13 mouse cellular contexts compared by ENCODE assay signal in genomic region chr7:98082376-98082775, GRCm38 (mm10). TPM values are rescaled to one million over a fixed set of nuclear protein-coding genes. Genes with fewer than 3 reads are reported as not detected.
DNase-seq lines count a peak whose midpoint lies in the region; ATAC-seq and TF ChIP-seq lines count a peak whose summit lies in the region.
"Had no signal": no experiment of that assay in that cellular context is flagged by ENCODE, and none has a peak within 500 bp of the region (broad histone marks: within the 10 kb centered on the region; RNA-seq: fewer than 3 reads in every experiment).

No protein-coding gene starts in this region.

- 23% methylated on average over 5 of the region's 5 CpGs for WGBS in lung, embryonic 14.5 days
- 25% methylated on average over 5 of the region's 5 CpGs for WGBS in embryonic facial prominence, embryonic 10.5 days
- WGBS in liver, embryonic 12.5 days (ENCODE audit: insufficient replicate concordance), result 20% methylated on average over 5 of the region's 5 CpGs

- H3K9ac ChIP-seq in lung, embryonic 14.5 days, result no peak overlapping the region
- no peak overlapping the region for H3K9ac ChIP-seq in liver, embryonic 12.5 days
- H3K9ac ChIP-seq: embryonic facial prominence, embryonic 13.5 days; limb, embryonic 13.5 days had no signal

- peaks cover 14% of the 10 kb centered on the region; the same call in 1 of the 2 replicates for H3K4me1 ChIP-seq in lung, embryonic 14.5 days (ENCODE audit: insufficient read depth)
- H3K4me1 ChIP-seq in embryonic facial prominence, embryonic 10.5 days, result peaks cover 42% of the 10 kb centered on the region
- H3K4me1 ChIP-seq in liver, embryonic 12.5 days, result peaks cover 34% of the 10 kb centered on the region; the same call in 1 of the 2 replicates

- TF ChIP-seq CTCF in lung, embryonic 14.5 days (IDR thresholded peaks at IDR 0.05; ENCODE audit: low read depth), result no peak

- no peak overlapping the region for H3K4me3 ChIP-seq in lung, embryonic 14.5 days (ENCODE audit: low read depth, low read length)
- no peak overlapping the region for H3K4me3 ChIP-seq in embryonic facial prominence, embryonic 10.5 days
- H3K4me3 ChIP-seq in liver, embryonic 12.5 days, result no peak overlapping the region
- H3K4me3 ChIP-seq: embryonic facial prominence, embryonic 13.5 days; gastrocnemius, adult 2 months; layer of hippocampus, adult 2 months; limb, embryonic 13.5 days had no signal

- no peaks in the 10 kb centered on the region for H3K27me3 ChIP-seq in lung, embryonic 14.5 days (ENCODE audit: insufficient read depth, low read length)
- no peaks in the 10 kb centered on the region for H3K27me3 ChIP-seq in embryonic facial prominence, embryonic 10.5 days (replicated peaks; ENCODE audit: low read depth, poor library complexity, severe bottlenecking)
- H3K27me3 ChIP-seq in liver, embryonic 12.5 days (replicated peaks), result no peaks in the 10 kb centered on the region
- H3K27me3 ChIP-seq: embryonic facial prominence, embryonic 13.5 days; limb, embryonic 13.5 days had no signal

- H3K4me2 ChIP-seq in lung, embryonic 14.5 days, result no peak overlapping the region
- 0 out of 2 replicates have a peak overlapping the region, but pooled peaks have one; percentile 4 for H3K4me2 ChIP-seq in liver, embryonic 12.5 days
- H3K4me2 ChIP-seq: embryonic facial prominence, embryonic 13.5 days; limb, embryonic 13.5 days had no signal

- no peak overlapping the region for H3K27ac ChIP-seq in lung, embryonic 14.5 days (ENCODE audit: low read depth)
- H3K27ac ChIP-seq in embryonic facial prominence, embryonic 10.5 days (replicated peaks), result peak overlapping the region; percentile 61
- 0 out of 2 replicates have a peak overlapping the region, but pooled peaks have one; percentile 4 for H3K27ac ChIP-seq in liver, embryonic 12.5 days
- H3K27ac ChIP-seq: embryonic facial prominence, embryonic 13.5 days; gastrocnemius, adult 2 months; layer of hippocampus, adult 2 months; limb, embryonic 13.5 days had no signal

- no peaks in the 10 kb centered on the region for H3K9me3 ChIP-seq in lung, embryonic 14.5 days (ENCODE audit: low read depth, low read length)
- H3K9me3 ChIP-seq in embryonic facial prominence, embryonic 10.5 days, result no peaks in the 10 kb centered on the region
- no peaks in the 10 kb centered on the region for H3K9me3 ChIP-seq in liver, embryonic 12.5 days (replicated peaks)
- H3K9me3 ChIP-seq: embryonic facial prominence, embryonic 13.5 days; limb, embryonic 13.5 days had no signal

- no peak for ATAC-seq in lung, embryonic 14.5 days (ENCODE audit: insufficient read depth)
- peak; percentile 54 for ATAC-seq in common myeloid progenitor, adult 5-6 weeks (replicated peaks; ENCODE audit: low read depth, poor library complexity, severe bottlenecking)
- no peak for ATAC-seq in liver, embryonic 12.5 days

- DNase-seq in lung, embryonic 14.5 days, result peak; percentile 51
- DNase-seq in lung, postnatal 25 days (ENCODE audit: low spot score), result no peak
- DNase-seq in embryonic facial prominence, embryonic 10.5 days (ENCODE audit: low spot score), result peak; percentile 14
- DNase-seq in right cerebral cortex, postnatal 36 days (ENCODE audit: low spot score in 2 of 2), result no peak
- no peak for DNase-seq in MN1 (ENCODE audit: low spot score)
- DNase-seq: gastrocnemius, adult 2 months; heart, postnatal 14 days; thymus, postnatal 36 days had no signal

- no peaks in the 10 kb centered on the region for H3K36me3 ChIP-seq in lung, embryonic 14.5 days (ENCODE audit: insufficient read depth)
- H3K36me3 ChIP-seq in embryonic facial prominence, embryonic 10.5 days (replicated peaks), result peaks cover 26% of the 10 kb centered on the region
- H3K36me3 ChIP-seq in liver, embryonic 12.5 days, result peaks cover 35% of the 10 kb centered on the region
- H3K36me3 ChIP-seq: embryonic facial prominence, embryonic 13.5 days had no signal

RNA-seq across cellular contexts. Expression of gene Myo7a, which starts 36.9 kb away (rescaled TPM):
- polyA plus RNA-seq in lung, embryonic 14.5 days (2014; fragmentation: Nextera tagmentation; extraction: Ambion mirVana), result 15.0 and 15.3 TPM in 2 replicates
- total RNA-seq in common myeloid progenitor, adult 5-6 weeks (2017), result 7.4 and 7.5 TPM in 2 replicates
- polyA plus RNA-seq in embryonic facial prominence, embryonic 10.5 days (2016; fragmentation: Nextera tagmentation; extraction: Ambion mirVana), result 20.4 and 21.8 TPM in 2 replicates
- polyA plus RNA-seq in liver, embryonic 12.5 days (2016; fragmentation: Nextera tagmentation; extraction: Ambion mirVana), result 14.4 TPM in 2 replicates

Comparison
In these comparisons a context has a peak if more than half of its experiments do, and no peak if none do; other contexts are left out.
1. DNase-seq: peak in lung, embryonic 14.5 days (single experiment) and embryonic facial prominence, embryonic 10.5 days (single experiment); none in lung, postnatal 25 days (single experiment), right cerebral cortex, postnatal 36 days (0 of 2) and MN1 (single experiment).